Mouse (Mus musculus): ENCODE data around the gene Ssbp2.

Gene Ssbp2

GRCm38 (mm10) chr13:91634123-91634522 is 174.0 kb downstream of the Ssbp2 start:
- DNase-seq (ENCODE audit: low read depth): no peak

GRCm38 (mm10) chr13:91635957-91636356 is 175.9 kb downstream of the Ssbp2 start:
- DNase-seq (ENCODE audit: low read depth): no peak

- peak; percentile 63 for DNase-seq (ENCODE audit: low read depth)
Measured at GRCm38 (mm10) chr13:91636814-91637213, 176.7 kb downstream of the Ssbp2 start.

- no peak for DNase-seq (ENCODE audit: low read depth)
Measured at GRCm38 (mm10) chr13:91638836-91639235, 178.8 kb downstream of the Ssbp2 start.

- no peak for DNase-seq (ENCODE audit: low read depth)
Measured at GRCm38 (mm10) chr13:91640219-91640618, 180.1 kb downstream of the Ssbp2 start.

- DNase-seq (ENCODE audit: low read depth): no peak
Measured at GRCm38 (mm10) chr13:91648240-91648639, 188.2 kb downstream of the Ssbp2 start.

GRCm38 (mm10) chr13:91649926-91650325 is 189.8 kb downstream of the Ssbp2 start:
- DNase-seq (ENCODE audit: low read depth): no peak

- no peak for DNase-seq (ENCODE audit: low read depth)
Measured at GRCm38 (mm10) chr13:91661068-91661795, 201.1 kb downstream of the Ssbp2 start.

- no peak for DNase-seq (ENCODE audit: low read depth)
Measured at GRCm38 (mm10) chr13:91662751-91663150, 202.7 kb downstream of the Ssbp2 start.

- no peak for DNase-seq (ENCODE audit: low read depth)
Measured at GRCm38 (mm10) chr13:91673241-91673640, 213.2 kb downstream of the Ssbp2 start.

- DNase-seq (ENCODE audit: low read depth): no peak
Measured at GRCm38 (mm10) chr13:91680764-91681437, 220.8 kb downstream of the Ssbp2 start.

GRCm38 (mm10) chr13:91681474-91681873 is 221.4 kb downstream of the Ssbp2 start:
- no peak for DNase-seq (ENCODE audit: low read depth)

GRCm38 (mm10) chr13:91690118-91690517 is 230.0 kb downstream of the Ssbp2 start:
- no peak for DNase-seq (ENCODE audit: low read depth)

- DNase-seq (ENCODE audit: low read depth): no peak
Measured at GRCm38 (mm10) chr13:91693615-91694014, 233.5 kb downstream of the Ssbp2 start.

- no peak for DNase-seq (ENCODE audit: low read depth)
Measured at GRCm38 (mm10) chr13:91695406-91695805, 235.3 kb downstream of the Ssbp2 start.

GRCm38 (mm10) chr13:91696109-91696645 is 236.1 kb downstream of the Ssbp2 start:
- no peak for DNase-seq (ENCODE audit: low read depth)

GRCm38 (mm10) chr13:91697011-91697410 is 236.9 kb downstream of the Ssbp2 start:
- no peak for DNase-seq (ENCODE audit: low read depth)

- DNase-seq (ENCODE audit: low read depth): no peak
Measured at GRCm38 (mm10) chr13:91702337-91702736, 242.3 kb downstream of the Ssbp2 start.

GRCm38 (mm10) chr13:91719487-91719886 is 259.4 kb downstream of the Ssbp2 start:
- DNase-seq (ENCODE audit: low read depth): no peak

- DNase-seq (ENCODE audit: low read depth): no peak
Measured at GRCm38 (mm10) chr13:91723108-91723735, 263.1 kb downstream of the Ssbp2 start.

- DNase-seq (ENCODE audit: low read depth): no peak
Measured at GRCm38 (mm10) chr13:91723736-91724119, 263.6 kb downstream of the Ssbp2 start.

GRCm38 (mm10) chr13:91724211-91724610 is 264.1 kb downstream of the Ssbp2 start:
- no peak for DNase-seq (ENCODE audit: low read depth)

- no peak for DNase-seq (ENCODE audit: low read depth)
Measured at GRCm38 (mm10) chr13:91725130-91725529, 265.0 kb downstream of the Ssbp2 start.
